Mouse (Mus musculus) right cerebral cortex, adult 18-20 months (tissue): ENCODE data around the gene Slc8a3.

Source experiments
- DNase-seq: peaks from one replicate; pipeline ENCODE4 v3.0.0; 2022; ENCODE audit warnings: mixed read lengths

Slc8a3 gene

GRCm38 (mm10) chr12:81175252-81175651 lies 157.7 kb downstream of the Slc8a3 start:
- no peak for DNase-seq

GRCm38 (mm10) chr12:81173893-81174292 lies 159.1 kb downstream of the Slc8a3 start:
- no peak for DNase-seq

- DNase-seq, result no peak
These were observed 160.0 kb downstream of the Slc8a3 start for GRCm38 (mm10) chr12:81173011-81173410.

GRCm38 (mm10) chr12:81170076-81170475 lies 162.9 kb downstream of the Slc8a3 start:
- DNase-seq, result no peak

- no peak for DNase-seq
These were observed 164.5 kb downstream of the Slc8a3 start for GRCm38 (mm10) chr12:81168494-81168893.

GRCm38 (mm10) chr12:81168031-81168430 lies 164.9 kb downstream of the Slc8a3 start:
- no peak for DNase-seq

- no peak for DNase-seq
These were observed 165.8 kb downstream of the Slc8a3 start for GRCm38 (mm10) chr12:81167142-81167541.

GRCm38 (mm10) chr12:81166615-81167014 lies 166.4 kb downstream of the Slc8a3 start:
- no peak for DNase-seq

- DNase-seq, result no peak
These were observed 166.9 kb downstream of the Slc8a3 start for GRCm38 (mm10) chr12:81166092-81166491.

- no peak for DNase-seq
These were observed 169.4 kb downstream of the Slc8a3 start for GRCm38 (mm10) chr12:81163566-81163965.

GRCm38 (mm10) chr12:81163131-81163530 lies 169.8 kb downstream of the Slc8a3 start:
- DNase-seq, result no peak

- DNase-seq, result no peak
These were observed 171.7 kb downstream of the Slc8a3 start for GRCm38 (mm10) chr12:81161282-81161681.

GRCm38 (mm10) chr12:81160831-81161230 lies 172.1 kb downstream of the Slc8a3 start:
- peak; percentile 14 for DNase-seq

- no peak for DNase-seq
These were observed 172.6 kb downstream of the Slc8a3 start for GRCm38 (mm10) chr12:81160425-81160824.

GRCm38 (mm10) chr12:81159947-81160346 lies 173.0 kb downstream of the Slc8a3 start:
- no peak for DNase-seq

- no peak for DNase-seq
These were observed 176.1 kb downstream of the Slc8a3 start for GRCm38 (mm10) chr12:81156841-81157240.

- no peak for DNase-seq
These were observed 177.3 kb downstream of the Slc8a3 start for GRCm38 (mm10) chr12:81155675-81156074.

- DNase-seq, result no peak
These were observed 180.9 kb downstream of the Slc8a3 start for GRCm38 (mm10) chr12:81152082-81152481.

GRCm38 (mm10) chr12:81150917-81151316 lies 182.1 kb downstream of the Slc8a3 start:
- no peak for DNase-seq

- DNase-seq, result no peak
These were observed 185.0 kb downstream of the Slc8a3 start for GRCm38 (mm10) chr12:81147956-81148355.
